Mouse (Mus musculus) embryonic facial prominence, embryonic 11.5 days (tissue): ENCODE data around the gene 4632433K11Rik. TPM values are rescaled to one million over a fixed set of nuclear protein-coding genes. Genes with fewer than 3 reads are reported as not detected.
"Not testable (repeated sequence)": the region's sequence is repeated elsewhere in the genome, so short reads cannot be mapped to it uniquely, and the experiment has no call there.

Source experiments
- ATAC-seq: fragments of 200-750 bp; cut with Nextera tagmentation; replicated peaks from 2 replicates; pipeline ENCODE4 v1.8.0; 2017; ENCODE audit warnings: low read depth; ENCODE audit not compliant: insufficient number of reproducible peaks, low FRiP score, low TSS enrichment
- DNase-seq: peaks from one replicate; pipeline ENCODE4 v3.0.0-alpha.2; 2015; ENCODE audit warnings: low spot score
- H3K27ac ChIP-seq: fragments of 300-500 bp; sonication (generic); replicated peaks from 2 replicates; pipeline ENCODE4 v1.5.1; 2014; ENCODE audit warnings: mild to moderate bottlenecking, low read depth, low read length, control low read depth
- H3K27me3 ChIP-seq: fragments of 300-500 bp; sonication (generic); 2 replicates; pipeline ENCODE4 v1.6.1; 2014; ENCODE audit warnings: mild to moderate bottlenecking, low read length, moderate library complexity, mixed read lengths; ENCODE audit not compliant: control insufficient read depth, insufficient read depth
- H3K36me3 ChIP-seq: fragments of 300-500 bp; sonication (generic); replicated peaks from 2 replicates; pipeline ENCODE4 v1.6.1; 2014; ENCODE audit warnings: low read depth, mild to moderate bottlenecking, low read length, moderate library complexity, mixed read lengths; ENCODE audit not compliant: control insufficient read depth, insufficient read depth
- H3K4me1 ChIP-seq: fragments of 300-500 bp; sonication (generic); 2 replicates; pipeline ENCODE4 v1.6.1; 2014; ENCODE audit warnings: low read length, mixed read lengths; ENCODE audit not compliant: control insufficient read depth, insufficient read depth
- H3K4me2 ChIP-seq: fragments of 300-500 bp; sonication (generic); 2 replicates; pipeline ENCODE4 v1.6.1; 2014; ENCODE audit warnings: low read depth, mild to moderate bottlenecking, control low read depth, low read length, moderate library complexity
- H3K4me3 ChIP-seq: fragments of 300-500 bp; sonication (generic); 2 replicates; pipeline ENCODE4 v1.5.1; 2014; ENCODE audit warnings: low read depth, low read length, control low read depth
- H3K9ac ChIP-seq: fragments of 300-500 bp; sonication (generic); replicated peaks from 2 replicates; pipeline ENCODE4 v1.6.1; 2014; ENCODE audit warnings: mild to moderate bottlenecking, control low read depth, low read length
- H3K9me3 ChIP-seq: fragments of 300-500 bp; sonication (generic); replicated peaks from 2 replicates; pipeline ENCODE4 v1.6.1; 2016; ENCODE audit warnings: mild to moderate bottlenecking, low read length, inconsistent platforms, mixed read lengths; ENCODE audit not compliant: control insufficient read depth
- WGBS: fragments of 180-500 bp; shearing (Covaris S2); extraction: QIAGEN DNeasy Blood & Tissue Kit; methylation state at CpG from one replicate; pipeline ENCODE4 v1.1.7; 2014; 5-methylcytosine and 5-hydroxymethylcytosine counted together
- polyA plus RNA-seq: library from polyadenylated mRNA; unstranded; fragments of >200 nt; fragmentation: Nextera tagmentation; extraction: Ambion mirVana; gene quantifications from 2 replicates; pipeline ENCODE4 v1.2.1, GENCODE M21; 2014

4632433K11Rik gene
- polyA plus RNA-seq, 1 experiment from 2014 or later, result not detected

DNA sequence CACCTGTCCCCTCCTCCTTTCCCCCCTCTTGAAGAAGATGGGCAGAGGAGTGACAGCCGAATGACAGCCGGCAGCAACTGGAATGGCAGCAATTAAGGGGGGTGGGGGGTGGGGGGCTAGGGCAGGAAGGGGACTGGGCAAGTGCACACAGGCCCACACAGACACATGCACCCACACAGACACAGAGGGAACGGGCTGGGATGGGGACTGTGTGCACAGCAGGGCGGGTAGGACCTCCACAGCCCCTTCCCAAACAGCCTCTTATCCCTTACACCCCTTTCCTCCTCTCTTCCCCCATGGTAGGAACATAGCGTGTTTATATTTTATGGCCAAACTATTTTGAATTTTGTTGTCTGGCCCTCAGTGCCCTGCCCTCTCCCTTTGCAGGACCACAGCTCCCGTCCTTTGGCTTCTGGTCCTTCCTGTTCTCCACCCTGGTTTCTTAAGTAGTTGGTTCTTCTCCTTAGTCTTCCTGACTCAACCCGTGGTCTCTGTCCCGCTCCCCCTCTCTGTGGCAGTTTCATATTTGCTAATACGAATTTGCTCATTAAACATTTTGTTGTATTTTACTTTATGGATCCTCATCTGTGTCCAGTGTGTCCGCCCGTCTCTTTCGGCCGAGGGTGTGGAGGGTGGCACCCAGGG, 45.6 kb downstream of the 4632433K11Rik start:
- Histone ChIP-seq H3K4me2 (peak overlapping the region; percentile 27; the same call in 1 of the 2 replicates), H3K4me3 (peak overlapping the region; percentile 98)
- not testable (repeated sequence) for H3K36me3 ChIP-seq, H3K27me3 ChIP-seq, H3K27ac ChIP-seq, H3K9me3 ChIP-seq, H3K9ac ChIP-seq, DNase-seq, H3K4me1 ChIP-seq
- 42% methylated on average over 9 of the region's 13 CpGs for WGBS
- peak; percentile 50 for ATAC-seq

DNA sequence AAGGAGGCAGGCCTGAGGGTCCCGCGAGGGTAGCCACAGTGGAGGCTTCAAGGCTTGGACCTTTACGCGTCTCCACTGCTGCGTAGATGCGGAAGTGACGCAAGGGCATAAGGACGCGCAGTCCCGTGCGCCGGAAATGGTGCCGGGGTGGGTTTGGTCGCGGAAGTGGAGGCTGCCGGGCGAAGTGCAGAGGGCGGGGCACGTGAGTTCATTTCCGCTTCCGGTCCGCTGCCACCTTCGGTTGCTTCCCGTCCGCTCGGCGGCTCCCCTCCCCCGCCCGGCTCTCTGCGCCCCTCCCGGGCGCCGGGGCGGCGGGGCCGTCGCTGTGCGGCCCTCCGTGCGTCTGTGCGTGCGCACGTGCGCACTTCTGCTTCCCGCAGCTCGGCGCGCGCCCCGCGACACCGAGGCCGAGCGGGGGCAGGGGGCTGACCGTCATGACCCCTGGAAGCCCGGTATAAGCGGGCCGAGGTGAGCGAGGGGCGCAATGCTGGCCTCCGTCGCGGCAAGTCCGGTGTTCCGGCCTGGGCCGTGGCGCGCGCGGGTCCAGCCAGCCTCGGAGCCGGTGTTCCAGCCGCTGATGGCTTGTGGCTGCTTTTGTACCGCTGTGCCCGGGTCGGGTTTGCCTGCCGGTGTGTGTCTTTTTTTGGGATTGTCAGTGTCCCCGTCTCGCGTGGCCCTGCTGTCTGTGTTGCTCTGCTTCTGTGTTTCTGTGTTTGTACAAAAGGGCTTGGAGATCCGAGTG, 46.3 kb downstream of the 4632433K11Rik start, which contains the start of gene Epn1:
Epn1 (plus strand) TSS at position 226 of the 742 bp plus-strand sequence.
- H3K9ac ChIP-seq, result peak within 1 kb of the TSS; percentile 96
- WGBS, result under 1% methylated on average over 79 of the region's 81 CpGs
- H3K4me1 ChIP-seq, result no peaks in the 10 kb centered on the region
- peak; percentile 97 for DNase-seq
- H3K36me3 ChIP-seq, result peaks cover 4% of the 10 kb centered on the region
- no peaks in the 10 kb centered on the region for H3K27me3 ChIP-seq
- H3K27ac ChIP-seq, result peak within 1 kb of the TSS; percentile 89
- H3K4me3 ChIP-seq, result peak within 1 kb of the TSS; percentile 98
- H3K9me3 ChIP-seq, result no peaks in the 10 kb centered on the region
- H3K4me2 ChIP-seq, result peak within 1 kb of the TSS; percentile 69
- ATAC-seq, result peak; percentile 96

DNA sequence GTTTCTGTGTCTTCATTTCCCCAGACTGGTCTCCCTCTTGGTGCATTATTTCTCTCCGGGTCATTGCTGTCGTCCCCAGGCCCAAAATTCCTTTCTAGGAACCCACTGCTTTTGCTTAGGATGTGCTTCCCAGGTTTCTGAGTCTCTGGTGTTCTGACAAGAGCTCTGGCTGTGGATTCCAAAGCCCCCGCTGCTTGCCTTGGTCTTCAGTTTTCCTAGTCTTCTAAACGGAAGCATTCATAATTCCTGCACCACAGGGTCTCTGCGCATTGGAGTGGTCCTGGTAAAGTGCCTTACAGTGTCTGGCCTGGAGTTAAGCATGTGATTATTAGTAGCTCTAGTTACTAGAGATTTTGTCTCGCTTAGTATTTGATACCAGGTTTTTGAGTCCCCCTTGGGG, 46.9 kb downstream of the 4632433K11Rik start:
- ATAC-seq, result no peak
- H3K9me3 ChIP-seq, result no peaks in the 10 kb centered on the region
- peak overlapping the region; percentile 89; the same call in 1 of the 2 replicates for H3K27ac ChIP-seq
- no peaks in the 10 kb centered on the region for H3K27me3 ChIP-seq
- H3K4me1 ChIP-seq, result no peaks in the 10 kb centered on the region
- peak overlapping the region; percentile 98 for H3K4me3 ChIP-seq
- H3K9ac ChIP-seq, result peak overlapping the region; percentile 96
- peaks cover 4% of the 10 kb centered on the region for H3K36me3 ChIP-seq
- DNase-seq, result no peak
- H3K4me2 ChIP-seq, result peak overlapping the region; percentile 69
- WGBS, result 23% methylated on average over 6 of the region's 6 CpGs

DNA sequence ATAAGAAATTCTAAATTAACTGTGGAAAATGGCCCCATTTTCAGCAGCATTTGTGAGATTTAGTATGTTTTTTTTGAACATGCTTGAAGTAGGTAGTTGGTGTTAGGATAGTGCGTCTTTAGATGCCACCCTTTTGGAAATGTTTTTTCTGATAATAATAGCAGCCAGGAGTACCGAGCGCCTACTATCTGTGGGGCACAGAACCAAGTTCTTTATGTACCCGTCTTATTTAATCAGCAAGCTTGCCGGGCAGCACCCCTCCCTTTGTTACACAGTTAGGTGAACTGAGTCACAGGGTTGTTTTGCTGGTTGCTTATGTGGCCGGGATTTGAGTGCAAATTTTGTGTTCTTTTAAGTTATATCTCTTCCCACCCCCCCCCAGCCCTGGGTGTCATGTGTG, 47.3 kb downstream of the 4632433K11Rik start:
- H3K27ac ChIP-seq, result no peak overlapping the region
- peak overlapping the region; percentile 69 for H3K4me2 ChIP-seq
- peak overlapping the region; percentile 98 for H3K4me3 ChIP-seq
- 80% methylated on average over 6 of the region's 6 CpGs for WGBS
- no peaks in the 10 kb centered on the region for H3K4me1 ChIP-seq
- H3K9me3 ChIP-seq, result no peaks in the 10 kb centered on the region
- H3K36me3 ChIP-seq, result peaks cover under 1% of the 10 kb centered on the region
- no peaks in the 10 kb centered on the region for H3K27me3 ChIP-seq
- DNase-seq (no peak), ATAC-seq (no peak)
- peak overlapping the region; percentile 4; the same call in 1 of the 2 replicates for H3K9ac ChIP-seq

DNA sequence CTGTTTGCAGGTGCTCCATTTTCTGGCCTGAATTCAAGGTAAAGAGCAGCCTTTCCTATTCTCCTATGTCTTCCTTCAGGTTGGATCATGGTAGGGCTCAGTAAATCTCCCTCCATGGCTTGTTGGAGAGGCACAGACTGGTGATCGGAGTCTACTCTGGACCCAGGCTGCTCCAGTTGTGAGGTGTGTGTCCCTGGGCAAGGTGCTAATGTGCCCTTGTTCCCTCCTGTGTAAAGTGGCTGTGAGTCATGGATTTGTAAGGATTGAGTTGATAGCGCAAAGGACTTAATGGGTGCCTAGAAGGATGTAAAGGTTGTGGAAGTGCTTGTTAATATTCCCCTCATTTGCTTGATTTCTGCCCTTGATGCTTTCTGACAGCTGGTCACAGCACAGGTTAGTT, 48.0 kb downstream of the 4632433K11Rik start:
- Histone ChIP-seq H3K4me1 (no peaks in the 10 kb centered on the region), H3K4me2 (no peak overlapping the region), H3K9ac (no peak overlapping the region), H3K27me3 (no peaks in the 10 kb centered on the region), H3K9me3 (no peaks in the 10 kb centered on the region), H3K4me3 (no peak overlapping the region), H3K36me3 (no peaks in the 10 kb centered on the region; the same call in none of the 2 replicates), H3K27ac (no peak overlapping the region)
- DNase-seq, result no peak
- 95% methylated on average over 2 of the region's 2 CpGs for WGBS
- ATAC-seq, result no peak

DNA sequence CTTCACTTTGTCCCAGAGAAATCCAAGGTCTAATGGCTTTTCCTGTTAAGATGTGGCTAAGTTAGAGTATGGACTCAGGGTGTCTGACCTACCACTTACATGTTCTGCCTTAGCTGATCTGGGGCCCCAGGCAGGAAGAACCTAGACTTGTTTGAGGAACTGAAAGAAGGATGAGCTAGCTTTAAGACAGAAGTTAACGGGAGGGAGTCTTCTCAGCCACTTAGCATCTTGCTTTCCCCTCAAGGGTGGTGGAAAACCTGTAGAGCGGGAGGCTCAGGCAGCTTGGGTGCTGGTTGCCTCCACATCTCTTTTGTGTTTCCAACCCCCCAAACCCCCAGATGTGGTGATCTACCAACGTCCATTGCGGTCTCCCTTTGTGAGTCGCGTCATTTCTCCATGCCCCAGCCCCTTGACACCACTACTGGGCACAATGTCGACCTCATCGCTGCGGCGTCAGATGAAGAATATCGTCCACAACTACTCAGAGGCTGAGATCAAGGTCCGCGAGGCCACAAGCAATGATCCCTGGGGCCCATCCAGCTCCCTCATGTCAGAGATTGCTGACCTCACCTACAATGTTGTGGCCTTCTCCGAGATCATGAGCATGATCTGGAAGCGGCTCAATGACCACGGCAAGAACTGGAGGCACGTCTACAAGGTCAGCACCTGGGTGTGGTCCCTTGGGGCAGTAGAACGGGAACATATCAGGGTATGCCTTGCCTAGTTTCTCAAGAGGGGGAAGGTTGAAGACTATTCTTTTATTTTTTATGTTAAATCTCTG, 49.6 kb downstream of the 4632433K11Rik start:
- no peak overlapping the region for H3K27ac ChIP-seq
- no peak for ATAC-seq

More for the DNA sequence above, 49.6 kb downstream of the 4632433K11Rik start:
- H3K9me3 ChIP-seq, result no peaks in the 10 kb centered on the region
- 92% methylated on average over 18 of the region's 18 CpGs for WGBS
- H3K27me3 ChIP-seq, result no peaks in the 10 kb centered on the region
- no peaks in the 10 kb centered on the region for H3K4me1 ChIP-seq
- H3K4me2 ChIP-seq, result no peak overlapping the region
- no peak overlapping the region for H3K9ac ChIP-seq
- no peak overlapping the region for H3K4me3 ChIP-seq
- H3K36me3 ChIP-seq, result no peaks in the 10 kb centered on the region; the same call in none of the 2 replicates
- DNase-seq, result no peak
